Mouse (Mus musculus): Measurements from ENCODE around the gene Gstp2.

DNA sequence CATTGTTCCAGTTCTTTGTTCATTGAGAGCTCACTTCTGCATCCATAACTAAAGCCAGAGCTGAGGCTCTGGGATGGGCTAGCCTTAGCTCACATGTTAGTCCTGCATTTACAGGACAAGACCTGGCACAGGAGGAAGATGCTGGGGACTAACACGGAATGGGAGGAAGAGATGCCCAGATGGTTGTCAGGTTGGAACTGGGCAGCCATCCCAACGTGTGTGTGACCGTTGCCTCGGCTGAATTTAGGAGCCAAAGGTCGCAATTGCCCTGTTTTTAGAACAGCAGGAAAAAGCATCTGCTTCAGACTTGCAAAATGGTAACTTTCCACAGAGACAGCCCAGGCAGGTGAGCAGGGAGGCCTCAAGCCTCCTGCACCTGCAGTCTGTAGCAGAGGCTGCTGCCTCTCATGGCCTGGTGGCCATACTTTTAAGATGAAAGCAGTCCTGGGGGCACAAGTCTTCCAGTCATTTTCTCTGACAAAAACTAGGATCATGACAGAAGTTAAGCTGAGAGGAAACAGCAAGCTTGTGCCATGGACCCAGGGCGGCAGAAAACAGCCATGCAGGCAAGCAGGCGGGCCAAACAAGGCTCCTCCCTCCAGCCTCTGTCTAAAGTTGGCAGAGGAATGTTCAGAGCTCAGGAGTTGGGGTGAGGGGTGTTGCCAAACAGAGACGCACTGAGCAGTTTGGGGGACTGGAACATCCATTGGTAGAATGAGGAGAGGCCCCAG, 9.6 kb upstream of the Gstp2 start:
- TF ChIP-seq CTCF (IDR thresholded peaks at IDR 0.05; ENCODE audit: low read depth) = no peak
- TF ChIP-seq EP300 (IDR thresholded peaks at IDR 0.05; ENCODE audit: low read depth) = no peak

All from liver, postnatal 0 days (tissue).